Mouse (Mus musculus) leukemia stem cell, adult 10-12 weeks (primary cell): ENCODE results near the gene Olfr521. TPM values are rescaled to one million over a fixed set of nuclear protein-coding genes. Genes with fewer than 3 reads are reported as not detected.

ENCODE experiments used
- polyA plus RNA-seq: library from polyadenylated mRNA; stranded (reverse); fragments of >175 nt; gene quantifications from 2 replicates; pipeline ENCODE4 v1.2.3, GENCODE M21; 2012; ENCODE audit warnings: low replicate concordance

Olfr521 gene
- not detected in 2 replicates for polyA plus RNA-seq

GRCm38 (mm10) chr7:99763207-99763606, at the start of gene Olfr521:
Olfr521 (plus strand) TSS chr7:99763507.

GRCm38 (mm10) chr7:99729973-99730372, 33.3 kb upstream of the Olfr521 start, which contains the start of gene Olfr520:
Olfr520 (plus strand) TSS chr7:99730273.

Other genes with a start within 250 kb of the Olfr521 start
- 34.8 and 134 TPM in 2 replicates for gene Arrb1, start 228.0 kb upstream of the Olfr521 start, polyA plus RNA-seq
- gene Tpbgl, start 136.4 kb upstream of the Olfr521 start, polyA plus RNA-seq: 3.3 and 3.7 TPM in 2 replicates
- gene Slco2b1, start 52.2 kb upstream of the Olfr521 start, polyA plus RNA-seq: 2.7 and 10.0 TPM in 2 replicates
- gene Olfr520, start 33.2 kb upstream of the Olfr521 start, polyA plus RNA-seq: not detected in 2 replicates
- gene Neu3, start 64.9 kb downstream of the Olfr521 start, polyA plus RNA-seq: 3.1 and 10.3 TPM in 2 replicates
- 0.06 TPM in 1 of 2 replicates, not detected in the other for gene Xrra1, start 95.6 kb downstream of the Olfr521 start, polyA plus RNA-seq
- 38.1 and 49.3 TPM in 2 replicates for gene Spcs2, start 100.0 kb downstream of the Olfr521 start, polyA plus RNA-seq
- 1.6 and 2.2 TPM in 2 replicates for gene Rnf169, start 216.9 kb downstream of the Olfr521 start, polyA plus RNA-seq
- gene Chrdl2, start 242.7 kb downstream of the Olfr521 start, polyA plus RNA-seq: not detected in 2 replicates